Mouse (Mus musculus): ENCODE measurements around the gene Sgms1. TPM values are rescaled to one million over a fixed set of nuclear protein-coding genes. Genes with fewer than 3 reads are reported as not detected.
"Not testable (repeated sequence)": the region's sequence is repeated elsewhere in the genome, so short reads cannot be mapped to it uniquely, and the experiment has no call there.

Sgms1 gene
- polyA plus RNA-seq, 1 experiment, result 15.8 TPM

DNA sequence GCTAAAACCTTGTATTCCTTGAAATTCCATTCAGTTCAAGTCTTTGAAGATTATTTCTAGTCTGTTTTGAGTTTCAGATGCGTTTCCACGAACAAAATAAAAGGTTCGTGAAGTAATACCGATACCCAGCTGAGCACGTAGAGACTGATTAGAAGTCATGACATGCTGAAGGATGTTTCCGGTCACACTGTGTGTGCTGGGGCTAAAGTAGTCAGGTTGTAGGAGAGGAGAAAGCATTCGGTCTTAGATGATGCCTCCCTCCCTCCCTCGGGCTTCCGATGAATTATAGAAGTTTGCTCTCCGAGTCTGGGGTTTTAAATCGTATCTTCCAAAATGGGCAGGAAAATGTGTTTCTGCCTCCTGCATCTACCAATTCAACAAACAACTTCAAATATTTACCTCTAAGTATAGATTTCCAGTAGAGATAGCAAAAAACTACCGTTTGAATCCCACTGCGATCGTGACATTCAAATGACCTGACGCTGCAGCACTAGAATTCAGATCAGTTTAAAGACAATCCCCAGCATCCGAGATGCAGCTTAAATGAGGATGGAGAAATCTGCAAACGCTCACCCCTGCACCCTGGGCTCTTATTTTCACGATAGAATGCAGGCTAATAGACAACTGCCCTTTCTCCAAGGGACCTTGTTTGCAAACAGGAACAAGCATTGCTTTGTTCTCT is 287.1 kb downstream of the Sgms1 start:
- no peaks in the 10 kb centered on the region for H3K36me3 ChIP-seq (ENCODE audit: control insufficient read depth, insufficient read depth, low read length)
- WGBS, result 88% methylated on average over 18 of the region's 18 CpGs
- TF ChIP-seq CTCF (IDR thresholded peaks at IDR 0.05; ENCODE audit: extremely low read depth, insufficient read depth, insufficient read length, insufficient replicate concordance) (no peak), POLR2A (IDR thresholded peaks at IDR 0.05; ENCODE audit: low read depth, low read length) (no peak)
- no peak for DNase-seq (ENCODE audit: low read depth in 1 of 2, low spot score in 2 of 2)
- no peaks in the 10 kb centered on the region for H3K4me1 ChIP-seq (ENCODE audit: control insufficient read depth, insufficient read depth, insufficient read length)
- H3K27me3 ChIP-seq (ENCODE audit: control insufficient read depth, insufficient read depth, low read length), result no peaks in the 10 kb centered on the region
- no peak overlapping the region for H3K27ac ChIP-seq (ENCODE audit: insufficient read depth, low read length)
- H3K4me3 ChIP-seq (ENCODE audit: extremely low read depth, insufficient read depth, insufficient read length), result no peak overlapping the region

DNA sequence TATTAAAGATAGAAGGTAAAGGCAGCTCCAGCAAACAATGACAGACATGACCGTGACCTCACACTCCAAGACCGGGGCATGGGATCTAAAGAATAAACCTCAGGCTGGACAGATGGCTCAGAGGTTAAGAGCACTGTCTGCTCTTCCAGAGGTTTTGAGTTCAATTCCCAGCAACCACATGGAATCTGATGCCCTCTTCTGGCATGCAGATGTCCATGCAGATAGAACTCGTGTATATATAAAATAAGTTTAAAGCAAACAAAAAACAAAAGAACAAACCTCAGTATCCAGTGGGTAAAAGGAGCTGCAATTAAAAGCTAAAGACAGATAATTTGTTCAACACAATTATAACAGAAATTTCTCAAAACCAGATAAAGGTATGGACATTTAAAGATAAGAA is 290.9 kb downstream of the Sgms1 start:
- Histone ChIP-seq H3K4me3 (ENCODE audit: extremely low read depth, insufficient read depth, insufficient read length) (no peak overlapping the region), H3K27ac (ENCODE audit: insufficient read depth, low read length) (no peak overlapping the region)
- WGBS, result 84% methylated on average over 3 of the region's 3 CpGs

DNA sequence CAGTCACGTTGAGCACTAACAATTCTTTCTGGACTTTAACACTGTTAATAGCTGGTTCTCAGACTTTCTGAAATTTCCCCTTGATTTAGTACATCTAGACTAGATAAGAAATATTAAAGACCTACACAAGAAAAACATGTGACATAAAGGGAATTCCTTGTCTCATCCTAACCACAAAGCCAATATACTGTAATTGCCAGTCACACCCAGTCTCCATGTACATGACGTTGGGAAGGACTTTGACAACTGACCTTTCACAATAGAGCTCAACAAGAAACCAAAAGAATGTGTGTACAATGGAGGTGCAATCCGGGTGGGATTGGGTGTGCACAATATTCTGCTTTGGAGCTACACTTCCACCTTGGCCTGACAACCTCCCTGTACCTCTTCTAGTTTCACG is 297.2 kb downstream of the Sgms1 start:
- no peak for DNase-seq (ENCODE audit: low read depth in 1 of 2, low spot score in 2 of 2)
- Histone ChIP-seq H3K27me3 (ENCODE audit: control insufficient read depth, insufficient read depth, low read length) (no peaks in the 10 kb centered on the region), H3K4me1 (ENCODE audit: control insufficient read depth, insufficient read depth, insufficient read length) (no peaks in the 10 kb centered on the region), H3K4me3 (ENCODE audit: extremely low read depth, insufficient read depth, insufficient read length) (no peak overlapping the region), H3K36me3 (ENCODE audit: control insufficient read depth, insufficient read depth, low read length) (no peaks in the 10 kb centered on the region), H3K27ac (ENCODE audit: insufficient read depth, low read length) (no peak overlapping the region)
- WGBS, result 93% methylated on average over 4 of the region's 4 CpGs
- TF ChIP-seq CTCF (IDR thresholded peaks at IDR 0.05; ENCODE audit: extremely low read depth, insufficient read depth, insufficient read length, insufficient replicate concordance) (no peak), POLR2A (IDR thresholded peaks at IDR 0.05; ENCODE audit: low read depth, low read length) (no peak)

More for the DNA sequence above, 290.9 kb downstream of the Sgms1 start:
- no peaks in the 10 kb centered on the region for H3K27me3 ChIP-seq (ENCODE audit: control insufficient read depth, insufficient read depth, low read length)
- no peaks in the 10 kb centered on the region for H3K4me1 ChIP-seq (ENCODE audit: control insufficient read depth, insufficient read depth, insufficient read length)
- H3K36me3 ChIP-seq (ENCODE audit: control insufficient read depth, insufficient read depth, low read length), result no peaks in the 10 kb centered on the region
- TF ChIP-seq CTCF (IDR thresholded peaks at IDR 0.05; ENCODE audit: extremely low read depth, insufficient read depth, insufficient read length, insufficient replicate concordance), result no peak
- TF ChIP-seq POLR2A (IDR thresholded peaks at IDR 0.05; ENCODE audit: low read depth, low read length), result no peak
- no peak for DNase-seq (ENCODE audit: low read depth in 1 of 2, low spot score in 2 of 2)

DNA sequence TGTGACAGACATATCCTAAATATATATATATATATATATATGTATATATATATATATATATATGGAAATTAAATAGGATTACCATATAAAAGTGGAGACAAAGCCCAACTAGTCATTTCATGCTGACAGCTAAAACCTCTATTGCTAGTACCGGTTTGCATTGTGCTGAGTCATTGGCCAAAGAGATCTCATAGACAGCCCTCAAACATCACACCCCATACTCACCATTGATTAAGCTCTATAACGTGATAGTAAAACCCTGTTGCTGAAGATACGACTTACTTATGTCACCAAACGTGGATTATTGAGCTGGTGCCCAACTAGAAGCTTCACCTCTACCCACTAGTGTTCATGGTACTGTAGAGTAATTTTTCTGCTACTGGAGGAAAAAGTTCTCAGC is 298.7 kb downstream of the Sgms1 start:
- no peak overlapping the region for H3K4me3 ChIP-seq (ENCODE audit: extremely low read depth, insufficient read depth, insufficient read length)
- no peaks in the 10 kb centered on the region for H3K36me3 ChIP-seq (ENCODE audit: control insufficient read depth, insufficient read depth, low read length)
- no peak overlapping the region for H3K27ac ChIP-seq (ENCODE audit: insufficient read depth, low read length)
- H3K4me1 ChIP-seq (ENCODE audit: control insufficient read depth, insufficient read depth, insufficient read length), result no peaks in the 10 kb centered on the region
- TF ChIP-seq POLR2A (IDR thresholded peaks at IDR 0.05; ENCODE audit: low read depth, low read length), result no peak
- TF ChIP-seq CTCF (IDR thresholded peaks at IDR 0.05; ENCODE audit: extremely low read depth, insufficient read depth, insufficient read length, insufficient replicate concordance), result no peak
- WGBS, result 87% methylated on average over 4 of the region's 4 CpGs
- no peaks in the 10 kb centered on the region for H3K27me3 ChIP-seq (ENCODE audit: control insufficient read depth, insufficient read depth, low read length)
- DNase-seq (ENCODE audit: low read depth in 1 of 2, low spot score in 2 of 2), result no peak

DNA sequence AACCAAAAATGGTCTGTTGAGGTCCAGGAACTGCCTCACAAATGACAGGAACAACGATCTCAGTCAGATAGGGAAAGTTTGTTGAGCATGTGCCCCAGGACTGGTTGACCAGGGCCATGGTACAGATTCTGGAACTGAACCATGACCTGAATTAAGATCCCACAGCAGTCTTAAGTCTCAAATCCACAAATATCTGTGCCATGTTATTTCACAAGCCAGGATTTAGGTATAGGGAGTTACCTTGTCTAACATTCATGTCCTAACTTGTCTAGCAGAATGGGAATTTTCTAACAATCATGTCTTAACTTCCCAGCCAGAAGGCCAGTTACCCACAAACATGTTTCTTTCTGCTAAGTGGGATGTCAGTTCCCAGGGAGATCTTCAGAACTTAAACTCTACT is 300.9 kb downstream of the Sgms1 start:
- H3K36me3 ChIP-seq (ENCODE audit: control insufficient read depth, insufficient read depth, low read length), result no peaks in the 10 kb centered on the region
- no peaks in the 10 kb centered on the region for H3K27me3 ChIP-seq (ENCODE audit: control insufficient read depth, insufficient read depth, low read length)
- TF ChIP-seq CTCF (IDR thresholded peaks at IDR 0.05; ENCODE audit: extremely low read depth, insufficient read depth, insufficient read length, insufficient replicate concordance), result no peak
- TF ChIP-seq POLR2A (IDR thresholded peaks at IDR 0.05; ENCODE audit: low read depth, low read length), result no peak
- no peaks in the 10 kb centered on the region for H3K4me1 ChIP-seq (ENCODE audit: control insufficient read depth, insufficient read depth, insufficient read length)
- DNase-seq (ENCODE audit: low read depth in 1 of 2, low spot score in 2 of 2), result no peak
- WGBS, result 92% methylated on average over 1 of the region's 1 CpGs
- no peak overlapping the region for H3K27ac ChIP-seq (ENCODE audit: insufficient read depth, low read length)
- no peak overlapping the region for H3K4me3 ChIP-seq (ENCODE audit: extremely low read depth, insufficient read depth, insufficient read length)

DNA sequence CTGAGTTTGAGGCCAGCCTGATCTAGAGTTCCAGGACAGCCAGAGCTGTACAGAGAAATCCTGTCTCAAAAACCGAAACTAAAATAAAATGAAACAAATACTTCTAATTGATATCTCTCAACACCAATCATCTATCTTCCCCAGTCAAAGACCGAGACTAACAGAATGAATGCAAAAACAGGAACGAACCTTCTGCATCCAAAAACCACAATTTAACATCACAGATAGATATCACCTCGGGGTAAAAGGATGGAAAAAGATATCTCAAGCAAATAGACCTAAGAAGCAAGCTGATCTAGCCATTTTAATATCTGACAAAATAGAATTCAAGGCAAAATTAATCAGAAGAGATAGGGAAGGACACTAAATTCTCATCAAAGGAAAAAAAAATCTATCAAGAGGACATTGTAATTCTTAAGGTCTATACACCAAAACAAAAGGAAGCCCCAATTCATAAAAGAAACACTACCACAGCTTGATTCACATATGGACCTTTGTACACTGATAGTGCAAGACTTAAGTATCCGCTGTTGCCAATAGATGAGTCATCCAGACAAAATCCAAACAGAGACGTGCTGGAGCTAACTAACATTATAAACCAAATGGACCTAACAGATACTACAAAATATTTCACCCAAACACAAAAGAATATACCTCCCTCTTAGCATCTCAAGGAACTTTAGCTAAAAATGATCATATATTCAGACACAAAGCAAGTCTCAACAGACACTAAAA is 301.6 kb downstream of the Sgms1 start:
- Histone ChIP-seq H3K36me3 (ENCODE audit: control insufficient read depth, insufficient read depth, low read length) (no peaks in the 10 kb centered on the region), H3K27ac (ENCODE audit: insufficient read depth, low read length) (no peak overlapping the region), H3K27me3 (ENCODE audit: control insufficient read depth, insufficient read depth, low read length) (no peaks in the 10 kb centered on the region), H3K4me3 (ENCODE audit: extremely low read depth, insufficient read depth, insufficient read length) (no peak overlapping the region), H3K4me1 (ENCODE audit: control insufficient read depth, insufficient read depth, insufficient read length) (no peaks in the 10 kb centered on the region)
- no peak for DNase-seq (ENCODE audit: low read depth in 1 of 2, low spot score in 2 of 2)
- 75% methylated on average over 6 of the region's 6 CpGs for WGBS
- TF ChIP-seq POLR2A (IDR thresholded peaks at IDR 0.05; ENCODE audit: low read depth, low read length), result no peak
- TF ChIP-seq CTCF (IDR thresholded peaks at IDR 0.05; ENCODE audit: extremely low read depth, insufficient read depth, insufficient read length, insufficient replicate concordance), result no peak

DNA sequence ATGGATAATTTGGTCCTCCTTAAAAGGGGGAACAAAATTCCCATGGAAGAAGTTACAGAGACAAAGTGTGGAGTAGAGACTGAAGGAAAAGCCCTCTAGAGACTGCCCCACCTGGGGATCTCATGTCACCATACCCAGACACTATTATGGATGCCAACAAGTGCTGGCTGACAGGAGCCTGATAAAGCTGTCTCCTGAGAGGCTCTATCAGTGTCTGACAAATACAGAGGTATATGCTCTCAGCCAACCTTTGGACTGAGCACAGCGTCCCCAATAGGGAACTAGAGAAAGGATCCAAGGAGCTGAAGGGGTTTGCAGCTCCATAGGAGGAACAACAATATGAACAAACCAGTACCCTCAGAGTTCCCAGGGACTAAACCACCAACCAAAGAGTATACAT is 304.7 kb downstream of the Sgms1 start:
- not testable (repeated sequence) for H3K27ac ChIP-seq (ENCODE audit: insufficient read depth, low read length); H3K36me3 ChIP-seq (ENCODE audit: control insufficient read depth, insufficient read depth, low read length); H3K4me3 ChIP-seq (ENCODE audit: extremely low read depth, insufficient read depth, insufficient read length); H3K4me1 ChIP-seq (ENCODE audit: control insufficient read depth, insufficient read depth, insufficient read length); H3K27me3 ChIP-seq (ENCODE audit: control insufficient read depth, insufficient read depth, low read length); DNase-seq (ENCODE audit: low read depth in 1 of 2, low spot score in 2 of 2)
- 81% methylated on average over 1 of the region's 1 CpGs for WGBS

Other genes with a start within 250 kb of the Sgms1 start
- 3.5 and 6.1 TPM in 2 replicates for gene Rpl9-ps6, start 76.9 kb upstream of the Sgms1 start, polyA plus RNA-seq (2012; rRNA removed)
- 44.7 and 82.4 TPM in 2 replicates for gene Minpp1, start 96.1 kb upstream of the Sgms1 start, polyA plus RNA-seq (2012; rRNA removed)
- 1.5 and 1.8 TPM in 2 replicates for gene Papss2, start 206.1 kb upstream of the Sgms1 start, polyA plus RNA-seq (2012; rRNA removed)